Mouse (Mus musculus): Measurements from ENCODE around the gene Dthd1. TPM values are rescaled to one million over a fixed set of nuclear protein-coding genes. Genes with fewer than 3 reads are reported as not detected.
A peak's percentile ranks its signal among the peaks of the same experiment; 100 is the strongest.

Gene Dthd1
- polyA plus RNA-seq, 2 experiments = not detected

DNA sequence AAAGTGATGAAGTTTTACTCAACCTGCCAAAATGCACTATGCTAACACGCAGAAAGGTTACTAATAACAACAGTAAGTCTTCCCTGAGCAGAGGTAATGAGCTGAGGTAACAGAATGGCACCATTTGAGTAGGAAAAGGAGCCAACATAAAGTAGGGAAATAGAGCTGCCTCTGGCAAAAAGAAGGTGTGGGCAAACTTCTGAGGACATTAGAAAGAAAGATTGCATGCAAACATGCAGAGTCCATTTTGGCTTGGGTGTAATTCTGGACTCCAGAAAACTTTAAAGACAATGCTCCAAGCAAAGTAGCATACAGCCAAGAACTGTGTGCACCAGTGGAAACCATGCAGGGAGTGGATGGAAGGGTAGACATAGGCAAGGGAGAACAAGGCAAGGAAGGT lies 65.9 kb downstream of the Dthd1 start:
- Histone ChIP-seq H3K4me3 (replicated peaks; ENCODE audit: low read length) (no peak overlapping the region), H3K27me3 (ENCODE audit: control insufficient read depth, insufficient read depth, low read length) (no peaks in the 10 kb centered on the region), H3K27ac (replicated peaks; ENCODE audit: low read depth, low read length) (no peak overlapping the region), H3K4me2 (replicated peaks; ENCODE audit: low read depth, low read length, severe bottlenecking) (no peak overlapping the region), H3K9ac (ENCODE audit: low read depth, low read length, severe bottlenecking) (no peak overlapping the region), H3K36me3 (ENCODE audit: control insufficient read depth, insufficient read depth, low read length) (no peaks in the 10 kb centered on the region), H3K4me1 (ENCODE audit: control insufficient read depth, insufficient read depth, low read length) (no peaks in the 10 kb centered on the region), H3K9me3 (ENCODE audit: control insufficient read depth, low read length) (no peaks in the 10 kb centered on the region)
- no peak for TF ChIP-seq POLR2A (IDR thresholded peaks at IDR 0.05; ENCODE audit: borderline replicate concordance, extremely low read depth, insufficient read depth, insufficient read length)
- 55% methylated on average over 1 of the region's 1 CpGs for WGBS
- ATAC-seq (ENCODE audit: low FRiP score, low read depth) = no peak
- no peak for DNase-seq (ENCODE audit: low spot score)

DNA sequence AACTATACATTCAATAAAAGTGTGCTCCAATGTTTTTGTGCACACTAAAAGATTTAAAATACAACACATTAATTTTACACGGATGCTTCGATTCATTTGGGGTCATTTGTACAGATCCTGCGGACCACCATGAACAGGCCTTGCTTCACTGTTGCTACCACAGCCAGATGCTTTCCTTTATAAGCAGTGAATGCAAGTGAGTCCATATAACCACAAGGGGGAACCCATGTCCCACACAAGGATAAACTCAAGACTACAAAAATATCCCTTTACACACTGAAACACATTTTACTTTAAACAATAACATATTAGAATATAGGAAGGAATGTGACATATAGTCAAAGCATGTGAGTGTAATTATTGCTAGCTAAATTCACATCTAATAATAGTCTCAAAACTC lies 81.7 kb downstream of the Dthd1 start:
- Histone ChIP-seq H3K9ac (ENCODE audit: low read depth, low read length, severe bottlenecking) (no peak overlapping the region), H3K4me2 (replicated peaks; ENCODE audit: low read depth, low read length, severe bottlenecking) (no peak overlapping the region), H3K27ac (replicated peaks; ENCODE audit: low read depth, low read length) (no peak overlapping the region), H3K4me1 (ENCODE audit: control insufficient read depth, insufficient read depth, low read length) (no peaks in the 10 kb centered on the region), H3K36me3 (ENCODE audit: control insufficient read depth, insufficient read depth, low read length) (no peaks in the 10 kb centered on the region), H3K4me3 (replicated peaks; ENCODE audit: low read length) (no peak overlapping the region), H3K9me3 (ENCODE audit: control insufficient read depth, low read length) (no peaks in the 10 kb centered on the region), H3K27me3 (ENCODE audit: control insufficient read depth, insufficient read depth, low read length) (no peaks in the 10 kb centered on the region)
- ATAC-seq (ENCODE audit: low FRiP score, low read depth) (no peak), DNase-seq (ENCODE audit: low spot score) (peak; percentile 59)
- WGBS = 59% methylated on average over 3 of the region's 3 CpGs
- no peak for TF ChIP-seq POLR2A (IDR thresholded peaks at IDR 0.05; ENCODE audit: borderline replicate concordance, extremely low read depth, insufficient read depth, insufficient read length)

DNA sequence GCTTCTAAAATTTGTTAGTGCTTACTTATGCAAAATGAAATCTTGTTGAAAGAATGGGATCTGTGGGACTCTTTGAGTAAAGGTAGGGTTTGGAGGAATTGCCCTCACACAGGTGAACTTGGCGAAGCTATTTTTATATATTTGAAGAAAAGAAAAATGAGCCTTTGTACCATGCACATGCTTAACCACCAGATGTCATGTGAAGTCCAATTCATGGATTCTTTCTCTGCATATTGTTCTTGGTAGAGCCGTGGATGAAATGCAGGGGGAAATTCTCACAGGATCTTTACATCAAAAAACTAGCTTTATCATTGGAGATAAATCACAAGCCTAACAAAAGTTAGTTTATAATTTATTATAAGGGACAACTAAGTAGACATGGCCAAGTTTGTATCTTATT lies 93.3 kb downstream of the Dthd1 start:
- no peaks in the 10 kb centered on the region for H3K36me3 ChIP-seq (ENCODE audit: control insufficient read depth, insufficient read depth, low read length)
- H3K4me3 ChIP-seq (replicated peaks; ENCODE audit: low read length) = no peak overlapping the region
- no peak for DNase-seq (ENCODE audit: low spot score)
- no peak for TF ChIP-seq POLR2A (IDR thresholded peaks at IDR 0.05; ENCODE audit: borderline replicate concordance, extremely low read depth, insufficient read depth, insufficient read length)
- no peaks in the 10 kb centered on the region for H3K27me3 ChIP-seq (ENCODE audit: control insufficient read depth, insufficient read depth, low read length)
- ATAC-seq (ENCODE audit: low FRiP score, low read depth) = no peak
- no peak overlapping the region for H3K4me2 ChIP-seq (replicated peaks; ENCODE audit: low read depth, low read length, severe bottlenecking)
- H3K4me1 ChIP-seq (ENCODE audit: control insufficient read depth, insufficient read depth, low read length) = no peaks in the 10 kb centered on the region
- no peak overlapping the region for H3K9ac ChIP-seq (ENCODE audit: low read depth, low read length, severe bottlenecking)
- H3K27ac ChIP-seq (replicated peaks; ENCODE audit: low read depth, low read length) = no peak overlapping the region
- H3K9me3 ChIP-seq (ENCODE audit: control insufficient read depth, low read length) = no peaks in the 10 kb centered on the region
- WGBS = 80% methylated on average over 2 of the region's 2 CpGs

DNA sequence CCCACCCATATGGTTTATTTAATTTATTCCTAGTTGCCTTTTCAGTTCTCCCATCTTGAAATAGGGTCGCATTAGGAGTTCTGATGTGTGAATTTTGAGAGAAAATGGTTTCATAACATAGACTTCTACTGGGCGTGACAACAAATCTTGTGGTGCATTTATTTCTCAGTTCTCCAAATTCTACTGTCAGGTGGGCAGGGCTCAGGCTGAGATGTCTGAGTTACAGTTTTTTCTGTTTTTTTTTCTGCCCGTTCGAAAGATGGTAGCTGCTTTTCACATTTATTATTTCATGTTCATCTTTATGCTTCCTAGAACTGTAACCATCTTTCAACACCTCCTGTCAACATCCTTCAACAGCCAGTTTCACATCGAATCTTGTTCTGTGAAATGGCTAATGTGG lies 95.5 kb downstream of the Dthd1 start:
- no peak overlapping the region for H3K9ac ChIP-seq (ENCODE audit: low read depth, low read length, severe bottlenecking)
- DNase-seq (ENCODE audit: low spot score) (no peak), ATAC-seq (ENCODE audit: low FRiP score, low read depth) (no peak)
- 75% methylated on average over 5 of the region's 5 CpGs for WGBS
- no peak overlapping the region for H3K4me3 ChIP-seq (replicated peaks; ENCODE audit: low read length)
- no peak for TF ChIP-seq POLR2A (IDR thresholded peaks at IDR 0.05; ENCODE audit: borderline replicate concordance, extremely low read depth, insufficient read depth, insufficient read length)
- H3K36me3 ChIP-seq (ENCODE audit: control insufficient read depth, insufficient read depth, low read length) = no peaks in the 10 kb centered on the region
- H3K9me3 ChIP-seq (ENCODE audit: control insufficient read depth, low read length) = no peaks in the 10 kb centered on the region
- no peak overlapping the region for H3K4me2 ChIP-seq (replicated peaks; ENCODE audit: low read depth, low read length, severe bottlenecking)
- H3K27ac ChIP-seq (replicated peaks; ENCODE audit: low read depth, low read length) = no peak overlapping the region
- H3K27me3 ChIP-seq (ENCODE audit: control insufficient read depth, insufficient read depth, low read length) = no peaks in the 10 kb centered on the region
- H3K4me1 ChIP-seq (ENCODE audit: control insufficient read depth, insufficient read depth, low read length) = no peaks in the 10 kb centered on the region

DNA sequence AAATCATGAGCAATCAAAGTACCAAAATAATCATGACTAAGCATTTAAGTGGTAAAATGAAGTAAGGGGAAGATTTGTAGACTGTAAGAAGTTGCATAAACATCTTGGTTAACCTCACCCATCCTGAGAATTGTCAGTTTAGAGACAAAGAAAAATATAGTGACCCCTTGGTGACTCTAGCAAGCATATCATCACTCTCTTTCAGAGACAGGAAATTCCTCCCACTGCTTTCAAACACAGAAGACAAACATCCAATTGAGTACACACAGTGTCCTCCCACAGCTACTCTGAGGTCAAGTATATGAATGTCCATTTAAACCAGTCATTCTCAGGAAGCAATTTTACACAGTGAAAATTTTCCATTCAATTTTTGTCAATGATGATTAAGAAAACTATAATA lies 111.0 kb downstream of the Dthd1 start:
- H3K9me3 ChIP-seq (ENCODE audit: control insufficient read depth, low read length) = no peaks in the 10 kb centered on the region
- H3K4me1 ChIP-seq (ENCODE audit: control insufficient read depth, insufficient read depth, low read length) = no peaks in the 10 kb centered on the region
- H3K27ac ChIP-seq (replicated peaks; ENCODE audit: low read depth, low read length) = no peak overlapping the region
- H3K36me3 ChIP-seq (ENCODE audit: control insufficient read depth, insufficient read depth, low read length) = no peaks in the 10 kb centered on the region
- no peak overlapping the region for H3K4me3 ChIP-seq (replicated peaks; ENCODE audit: low read length)
- no peak overlapping the region for H3K9ac ChIP-seq (ENCODE audit: low read depth, low read length, severe bottlenecking)
- DNase-seq (ENCODE audit: low spot score) (no peak), ATAC-seq (ENCODE audit: low FRiP score, low read depth) (no peak)
- H3K27me3 ChIP-seq (ENCODE audit: control insufficient read depth, insufficient read depth, low read length) = no peaks in the 10 kb centered on the region
- H3K4me2 ChIP-seq (replicated peaks; ENCODE audit: low read depth, low read length, severe bottlenecking) = no peak overlapping the region
- no peak for TF ChIP-seq POLR2A (IDR thresholded peaks at IDR 0.05; ENCODE audit: borderline replicate concordance, extremely low read depth, insufficient read depth, insufficient read length)

Other genes with a start within 250 kb of the Dthd1 start
- 2.4 and 3.3 TPM in 2 replicates for gene Arap2, start 47.7 kb upstream of the Dthd1 start, polyA plus RNA-seq (2012; rRNA removed)
- 5.1 and 8.0 TPM in 2 replicates for gene Arap2, start 47.7 kb upstream of the Dthd1 start, polyA plus RNA-seq (2014; fragmentation: Nextera tagmentation; extraction: Ambion mirVana)